Mouse (Mus musculus) hindbrain, embryonic 14.5 days (tissue): Measurements from ENCODE around the gene Xrcc1. TPM values are rescaled to one million over a fixed set of nuclear protein-coding genes. Genes with fewer than 3 reads are reported as not detected.
"Not testable (repeated sequence)": the region's sequence is repeated elsewhere in the genome, so short reads cannot be mapped to it uniquely, and the experiment has no call there.

ENCODE experiments used
- ATAC-seq: fragments of 200-750 bp; cut with Nextera tagmentation; 2 replicates; pipeline ENCODE4 v1.8.0; 2017; ENCODE audit warnings: moderate number of reproducible peaks, mild to moderate bottlenecking, moderate TSS enrichment, moderate library complexity; ENCODE audit not compliant: low FRiP score
- DNase-seq: peaks from one replicate; pipeline ENCODE4 v3.0.0-alpha.2; 2015; ENCODE audit warnings: low spot score
- H3K27ac ChIP-seq: fragments of 300-500 bp; sonication (generic); 2 replicates; pipeline ENCODE4 v1.5.1; 2014; ENCODE audit warnings: mild to moderate bottlenecking, moderate library complexity
- H3K27me3 ChIP-seq: fragments of 300-500 bp; sonication (generic); 2 replicates; pipeline ENCODE4 v1.6.1; 2014; ENCODE audit warnings: mild to moderate bottlenecking, low read length, mixed read lengths; ENCODE audit not compliant: control insufficient read depth, insufficient read depth
- H3K36me3 ChIP-seq: fragments of 300-500 bp; sonication (generic); replicated peaks from 2 replicates; pipeline ENCODE4 v1.6.1; 2014; ENCODE audit not compliant: control insufficient read depth, insufficient read depth
- H3K4me1 ChIP-seq: fragments of 300-500 bp; sonication (generic); replicated peaks from 2 replicates; pipeline ENCODE4 v1.6.1; 2014; ENCODE audit warnings: antibody characterized with exemption, low read length, mixed read lengths; ENCODE audit not compliant: control insufficient read depth, insufficient read depth
- H3K4me2 ChIP-seq: fragments of 300-500 bp; sonication (generic); replicated peaks from 2 replicates; pipeline ENCODE4 v1.6.1; 2014; ENCODE audit warnings: mild to moderate bottlenecking, moderate library complexity
- H3K4me3 ChIP-seq: fragments of 300-500 bp; sonication (generic); replicated peaks from 2 replicates; pipeline ENCODE4 v1.5.1; 2014; ENCODE audit warnings: mild to moderate bottlenecking, low read length
- H3K9ac ChIP-seq: fragments of 300-500 bp; sonication (generic); 2 replicates; pipeline ENCODE4 v1.6.1; 2014
- H3K9me3 ChIP-seq: fragments of 300-500 bp; sonication (generic); 2 replicates; pipeline ENCODE4 v1.6.1; 2016; ENCODE audit warnings: low read length; ENCODE audit not compliant: control insufficient read depth
- WGBS: fragments of 180-500 bp; shearing (Covaris S2); extraction: QIAGEN DNeasy Blood & Tissue Kit; methylation state at CpG from one replicate; pipeline ENCODE4 v1.1.7; 2014; 5-methylcytosine and 5-hydroxymethylcytosine counted together
- polyA plus RNA-seq: library from polyadenylated mRNA; unstranded; fragments of >200 nt; fragmentation: Nextera tagmentation; extraction: Ambion mirVana; gene quantifications from 2 replicates; pipeline ENCODE4 v1.2.1, GENCODE M21; 2014

The Xrcc1 gene
- polyA plus RNA-seq, 1 experiment from 2014 or later, result 52.3 TPM

DNA sequence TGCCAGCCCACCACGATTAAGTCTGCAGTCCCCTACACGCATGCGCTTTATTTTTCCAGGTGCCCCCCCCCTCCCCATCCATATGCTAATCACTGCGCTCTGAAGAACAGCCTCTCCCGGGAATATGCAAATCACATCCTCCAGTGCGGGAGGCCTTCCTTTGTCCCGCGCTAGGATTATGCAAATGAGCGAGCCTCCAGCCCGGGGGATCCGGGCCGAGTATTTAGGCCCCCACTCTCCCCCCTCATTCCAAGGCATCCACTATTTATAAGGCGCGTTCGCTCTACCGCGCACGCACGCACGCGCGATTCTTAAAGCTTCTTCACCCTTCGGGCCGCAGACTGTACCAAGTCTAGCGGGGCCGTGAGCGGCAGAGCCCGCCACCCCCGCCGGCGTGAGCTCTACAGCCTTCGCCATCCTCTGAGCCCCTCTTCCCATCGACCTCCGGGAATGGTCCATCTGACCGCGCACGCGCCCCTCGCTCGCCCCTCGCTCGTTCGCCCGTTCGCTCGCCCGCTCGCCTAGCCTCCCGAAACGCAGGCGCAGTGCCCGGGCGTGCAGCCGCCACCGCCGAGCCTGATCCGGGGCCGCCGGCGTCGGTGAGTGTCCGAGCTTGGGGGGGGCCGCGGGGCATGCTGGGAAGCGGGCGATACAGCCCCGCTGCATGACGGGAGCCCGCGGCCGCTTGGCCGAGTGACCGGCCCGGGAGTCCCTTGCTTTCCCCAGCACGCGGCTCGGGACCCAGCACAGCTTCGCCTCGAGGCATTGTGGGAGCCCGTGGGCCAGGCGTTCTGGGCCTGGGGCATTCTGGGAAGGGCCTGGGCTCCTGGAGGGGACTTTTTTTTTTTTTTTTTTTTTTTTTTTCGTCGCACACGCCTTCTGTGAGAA lies 39.0 kb upstream of the Xrcc1 start, which contains the start of gene Zfp428:
Zfp428 (plus strand) TSS at position 169 of the 888 bp plus-strand sequence.
- under 1% methylated on average over 80 of the region's 84 CpGs for WGBS
- H3K27me3 ChIP-seq, result no peaks in the 10 kb centered on the region
- no peaks in the 10 kb centered on the region for H3K9me3 ChIP-seq
- ATAC-seq, result peak; percentile 91
- H3K4me1 ChIP-seq, result peaks cover 27% of the 10 kb centered on the region
- peak within 1 kb of the TSS; percentile 69 for H3K4me3 ChIP-seq
- H3K9ac ChIP-seq, result peak within 1 kb of the TSS; percentile 91
- DNase-seq, result peak; percentile 92
- H3K4me2 ChIP-seq, result peak within 1 kb of the TSS; percentile 81
- H3K27ac ChIP-seq, result peak within 1 kb of the TSS; percentile 100
- peaks cover 34% of the 10 kb centered on the region for H3K36me3 ChIP-seq

DNA sequence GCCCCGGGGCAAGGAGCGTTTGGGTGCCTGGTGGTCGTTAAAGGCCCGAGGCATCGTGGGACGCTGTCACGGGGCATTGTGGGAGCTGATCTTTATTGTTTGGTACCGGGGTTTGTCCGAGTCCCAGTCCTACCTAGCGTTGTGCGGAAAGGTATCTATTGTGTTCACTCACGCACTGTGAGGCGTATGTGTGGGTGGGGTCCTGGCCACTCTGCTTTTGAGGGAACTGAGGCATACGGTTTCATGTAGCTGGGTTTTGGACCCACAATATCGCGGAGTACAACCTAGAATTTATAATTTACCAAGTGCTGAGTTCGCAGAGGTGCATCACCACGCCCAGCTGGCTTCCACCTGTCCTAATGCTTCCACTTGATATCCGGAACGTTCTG lies 38.4 kb upstream of the Xrcc1 start:
- H3K27ac ChIP-seq, result peak overlapping the region; percentile 100
- peaks cover 27% of the 10 kb centered on the region for H3K4me1 ChIP-seq
- no peaks in the 10 kb centered on the region for H3K9me3 ChIP-seq
- H3K4me2 ChIP-seq, result peak overlapping the region; percentile 81
- peak; percentile 57 for DNase-seq
- WGBS, result 1% methylated on average over 20 of the region's 20 CpGs
- peak overlapping the region; percentile 69 for H3K4me3 ChIP-seq
- H3K36me3 ChIP-seq, result peaks cover 32% of the 10 kb centered on the region
- no peaks in the 10 kb centered on the region for H3K27me3 ChIP-seq
- H3K9ac ChIP-seq, result peak overlapping the region; percentile 91
- peak; percentile 12; the same call in 1 of the 2 replicates for ATAC-seq

DNA sequence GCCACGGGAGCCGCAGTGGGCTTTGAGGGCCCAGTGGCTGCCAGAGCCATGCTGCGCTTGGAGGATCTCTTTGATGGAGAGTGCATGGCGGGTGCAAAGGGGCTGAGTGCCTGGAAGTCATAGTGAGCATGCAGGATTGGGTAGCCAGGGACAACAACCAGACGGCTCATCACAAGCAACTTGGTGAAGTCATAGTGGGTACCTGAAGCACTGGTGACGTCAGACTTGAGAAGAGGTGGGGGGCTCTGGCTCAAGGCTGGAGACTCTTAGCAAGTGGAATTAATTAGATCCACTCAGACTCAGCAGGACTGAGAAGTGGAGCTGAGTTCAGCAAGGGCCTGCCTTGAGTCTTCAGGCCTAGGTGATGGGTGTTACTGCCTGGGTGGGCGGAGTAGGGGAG lies 33.7 kb upstream of the Xrcc1 start, which contains the start of gene AC161166.1:
AC161166.1 (minus strand) TSS at position 101 of the 400 bp plus-strand sequence.
- Histone ChIP-seq H3K4me3 (no peak within 1 kb of the TSS), H3K27ac (no peak within 1 kb of the TSS), H3K4me1 (peaks cover 14% of the 10 kb centered on the region; the same call in 1 of the 2 replicates), H3K4me2 (no peak within 1 kb of the TSS), H3K9ac (no peak within 1 kb of the TSS), H3K36me3 (peaks cover 53% of the 10 kb centered on the region), H3K9me3 (no peaks in the 10 kb centered on the region), H3K27me3 (no peaks in the 10 kb centered on the region)
- DNase-seq, result no peak
- 88% methylated on average over 7 of the region's 7 CpGs for WGBS
- ATAC-seq, result no peak

DNA sequence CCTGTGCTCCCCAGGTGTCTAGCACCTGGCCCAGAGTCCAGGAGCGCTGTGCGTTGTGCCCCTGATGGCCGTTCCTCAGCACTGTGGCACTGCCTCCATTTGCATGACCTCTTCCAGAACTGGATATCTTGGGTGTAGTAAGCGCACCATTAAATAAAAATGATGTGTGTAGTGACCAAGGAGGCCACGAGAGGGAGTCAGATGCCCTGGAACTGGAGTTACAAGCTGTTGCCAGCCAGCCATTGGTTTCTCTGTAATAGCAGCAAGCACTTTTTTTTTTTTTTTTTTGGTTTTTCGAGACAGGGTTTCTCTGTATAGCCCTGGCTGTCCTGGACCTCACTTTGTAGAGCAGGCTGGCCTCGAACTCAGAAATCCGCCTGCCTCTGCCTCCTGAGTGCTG lies 29.8 kb upstream of the Xrcc1 start:
- H3K4me2 ChIP-seq, H3K4me3 ChIP-seq, H3K27me3 ChIP-seq, DNase-seq, ATAC-seq, H3K4me1 ChIP-seq, H3K9me3 ChIP-seq, H3K9ac ChIP-seq, H3K27ac ChIP-seq: not testable (repeated sequence)
- 61% methylated on average over 8 of the region's 8 CpGs for WGBS
- H3K36me3 ChIP-seq, result peaks cover 56% of the 10 kb centered on the region

DNA sequence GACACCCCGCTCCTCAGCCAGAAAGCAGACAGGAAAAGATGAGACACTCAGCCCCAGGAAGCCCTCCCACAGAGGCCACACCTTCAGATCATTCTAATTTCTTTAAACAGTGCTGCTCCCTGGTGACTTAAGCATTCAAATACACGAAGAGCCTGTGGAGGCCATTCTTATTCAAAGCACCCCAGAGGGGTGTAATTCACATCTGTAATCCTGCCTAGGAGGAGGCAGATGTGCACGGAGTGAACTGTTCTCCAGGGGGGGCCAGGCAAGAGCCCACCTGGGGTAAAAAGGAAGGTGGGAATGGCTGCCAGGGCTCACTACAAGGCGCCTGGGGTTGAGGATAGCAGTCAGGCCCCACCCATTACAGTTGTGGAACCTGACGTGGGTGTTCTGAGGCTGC lies 29.0 kb upstream of the Xrcc1 start:
- H3K9ac ChIP-seq, result no peak overlapping the region
- no peaks in the 10 kb centered on the region for H3K9me3 ChIP-seq
- H3K27me3 ChIP-seq, result no peaks in the 10 kb centered on the region
- DNase-seq (no peak), ATAC-seq (no peak)
- 29% methylated on average over 5 of the region's 5 CpGs for WGBS
- H3K4me2 ChIP-seq, result no peak overlapping the region
- peaks cover 49% of the 10 kb centered on the region for H3K36me3 ChIP-seq
- H3K4me3 ChIP-seq, result no peak overlapping the region
- no peak overlapping the region for H3K27ac ChIP-seq
- no peaks in the 10 kb centered on the region for H3K4me1 ChIP-seq

DNA sequence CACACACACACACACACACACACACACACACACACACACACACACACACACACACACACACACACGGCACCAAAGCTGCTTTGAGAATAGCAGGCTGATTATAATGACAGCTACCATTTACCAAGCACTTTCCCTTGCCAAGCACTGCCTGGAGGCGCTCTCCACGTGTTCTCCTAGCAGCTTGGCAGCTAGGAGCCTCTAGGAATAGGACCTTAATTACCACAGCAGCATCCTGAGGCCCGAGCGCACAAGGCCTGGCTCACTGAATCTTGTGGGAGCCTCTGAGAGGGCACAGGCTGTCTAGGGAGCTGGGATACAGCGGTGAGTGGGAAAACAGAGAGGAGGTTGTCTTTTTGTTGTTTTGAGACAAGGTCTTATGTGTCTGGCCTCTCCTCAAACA lies 28.4 kb upstream of the Xrcc1 start:
- WGBS, result 43% methylated on average over 6 of the region's 6 CpGs
- Histone ChIP-seq H3K27me3 (no peaks in the 10 kb centered on the region), H3K4me2 (no peak overlapping the region), H3K27ac (peak overlapping the region; percentile 41; the same call in 1 of the 2 replicates), H3K9me3 (no peaks in the 10 kb centered on the region), H3K9ac (no peak overlapping the region), H3K4me1 (no peaks in the 10 kb centered on the region), H3K4me3 (no peak overlapping the region), H3K36me3 (peaks cover 44% of the 10 kb centered on the region)
- ATAC-seq (no peak), DNase-seq (no peak)

DNA sequence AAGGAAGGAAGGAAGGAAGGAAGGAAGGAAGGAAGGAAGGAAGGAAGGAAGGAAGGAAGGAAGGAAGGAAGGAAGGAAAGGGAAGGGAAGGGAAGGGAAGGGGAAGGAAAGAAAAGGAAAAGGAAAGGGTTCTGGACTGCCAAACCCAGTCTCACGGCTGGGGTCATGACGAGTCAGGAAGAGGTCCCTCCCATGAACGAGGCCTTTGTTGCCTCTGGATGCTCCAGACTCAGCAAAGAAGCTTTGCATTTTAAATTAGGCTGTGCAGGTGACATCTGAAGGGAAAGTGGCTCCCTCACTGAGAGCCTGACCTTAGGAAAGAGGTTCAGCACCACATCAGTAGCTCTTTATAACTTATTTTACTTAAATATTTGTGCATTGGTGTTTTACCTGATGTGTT lies 27.0 kb upstream of the Xrcc1 start:
- Histone ChIP-seq H3K36me3 (peaks cover 34% of the 10 kb centered on the region), H3K27me3 (no peaks in the 10 kb centered on the region), H3K4me1 (no peaks in the 10 kb centered on the region), H3K9me3 (no peaks in the 10 kb centered on the region), H3K27ac (no peak overlapping the region), H3K9ac (no peak overlapping the region), H3K4me3 (no peak overlapping the region), H3K4me2 (no peak overlapping the region)
- DNase-seq, result no peak
- 42% methylated on average over 3 of the region's 3 CpGs for WGBS
- ATAC-seq, result no peak

DNA sequence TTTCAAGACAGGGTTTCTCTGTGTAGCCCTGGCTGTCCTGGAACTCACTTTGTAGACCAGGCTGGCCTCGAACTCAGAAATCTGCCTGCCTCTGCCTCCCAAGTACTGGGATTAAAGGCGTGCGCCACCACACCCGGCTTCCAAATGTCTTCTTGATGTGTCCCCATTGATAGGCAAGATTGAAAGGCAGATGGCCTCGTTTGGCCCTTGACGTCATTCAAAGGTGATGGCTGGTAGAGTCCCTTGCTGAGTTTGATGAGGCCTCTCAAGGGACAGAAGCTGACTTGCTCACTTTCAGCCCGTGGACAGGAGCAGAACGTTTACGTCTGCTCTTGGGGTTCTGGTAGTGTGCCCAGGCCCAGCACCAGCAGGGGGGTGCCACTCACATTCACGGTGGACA lies 26.0 kb upstream of the Xrcc1 start:
- H3K4me2 ChIP-seq, H3K9ac ChIP-seq, H3K4me3 ChIP-seq, H3K27me3 ChIP-seq, ATAC-seq, H3K27ac ChIP-seq, H3K4me1 ChIP-seq, H3K9me3 ChIP-seq, DNase-seq: not testable (repeated sequence)
- peaks cover 26% of the 10 kb centered on the region for H3K36me3 ChIP-seq
- WGBS, result 77% methylated on average over 9 of the region's 10 CpGs

DNA sequence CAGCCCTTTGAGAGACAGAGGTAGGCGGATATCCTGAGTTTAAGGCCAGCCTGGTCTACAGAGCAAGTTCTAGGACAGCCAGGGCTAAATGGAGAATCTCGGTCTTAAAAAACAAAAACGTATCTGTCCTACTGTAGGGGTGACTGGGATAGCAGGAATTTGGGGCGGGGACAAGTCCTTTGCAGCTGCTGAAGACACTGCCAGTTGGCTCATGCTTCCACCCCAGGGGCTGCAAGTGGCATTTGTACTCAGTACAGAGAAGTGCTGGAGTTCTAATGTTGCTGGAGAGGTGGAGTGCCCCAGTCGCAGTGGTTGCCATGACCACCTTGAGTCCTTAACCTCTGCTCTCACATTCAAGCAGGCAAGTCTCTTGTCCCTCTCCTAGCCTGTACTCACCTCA lies 23.3 kb upstream of the Xrcc1 start:
- no peaks in the 10 kb centered on the region for H3K4me1 ChIP-seq
- no peak for DNase-seq
- WGBS, result 59% methylated on average over 5 of the region's 5 CpGs
- no peak overlapping the region for H3K9ac ChIP-seq
- H3K27ac ChIP-seq, result no peak overlapping the region
- no peak overlapping the region for H3K4me3 ChIP-seq
- H3K27me3 ChIP-seq, result no peaks in the 10 kb centered on the region
- ATAC-seq, result no peak
- peaks cover 9% of the 10 kb centered on the region; the same call in 1 of the 2 replicates for H3K36me3 ChIP-seq
- H3K4me2 ChIP-seq, result no peak overlapping the region
- no peaks in the 10 kb centered on the region for H3K9me3 ChIP-seq
